Mouse (Mus musculus) erythroid progenitor cell, adult 5-6 weeks (primary cell): Measurements from ENCODE around the gene Cdca7l. TPM values are rescaled to one million over a fixed set of nuclear protein-coding genes. Genes with fewer than 3 reads are reported as not detected.
"Not testable (repeated sequence)": the region's sequence is repeated elsewhere in the genome, so short reads cannot be mapped to it uniquely, and the experiment has no call there.

ENCODE experiments used
- ATAC-seq: replicated peaks from 2 replicates; pipeline ENCODE4 v1.8.0; 2016; ENCODE audit warnings: moderate number of reproducible peaks, mild to moderate bottlenecking, moderate TSS enrichment, inconsistent platforms; ENCODE audit not compliant: poor library complexity, low FRiP score, severe bottlenecking
- total RNA-seq, 2 experiments: library from RNA; stranded (forward) in 1 of 2; stranded (reverse) in 1 of 2; fragments of 150-400 nt in 1 of 2; fragments of 186-747, 209-891 nt in 1 of 2; gene quantifications; 2 replicates each; pipeline versions ENCODE4 v1.2.3 to v1.2.4; 2015 to 2017; ENCODE audit warnings: low replicate concordance in 2 of 2

Gene Cdca7l
- total RNA-seq, 2 experiments from 2014 or later = 5.9 to 17.9 TPM

DNA sequence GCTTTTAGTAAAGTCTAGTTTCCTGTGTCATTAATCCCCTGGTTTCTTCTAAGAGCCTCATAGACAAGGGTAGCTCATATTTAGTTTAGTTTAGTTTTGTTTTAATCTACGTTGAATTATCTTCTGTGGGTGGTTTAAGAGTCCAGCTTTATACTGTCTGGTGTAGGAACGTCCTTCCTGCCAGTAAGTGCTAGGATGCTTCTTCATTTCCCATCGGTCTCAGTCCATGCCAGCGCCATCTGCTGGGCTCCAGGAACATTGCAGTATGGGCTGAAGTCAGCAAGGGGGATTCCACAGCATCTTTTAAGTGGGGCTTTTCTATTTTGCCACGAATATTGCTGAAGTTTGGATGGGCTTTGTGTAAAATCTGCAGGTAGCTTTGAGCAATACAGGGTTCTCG lies 49.2 kb downstream of the Cdca7l start:
- peak; percentile 68 for ATAC-seq

DNA sequence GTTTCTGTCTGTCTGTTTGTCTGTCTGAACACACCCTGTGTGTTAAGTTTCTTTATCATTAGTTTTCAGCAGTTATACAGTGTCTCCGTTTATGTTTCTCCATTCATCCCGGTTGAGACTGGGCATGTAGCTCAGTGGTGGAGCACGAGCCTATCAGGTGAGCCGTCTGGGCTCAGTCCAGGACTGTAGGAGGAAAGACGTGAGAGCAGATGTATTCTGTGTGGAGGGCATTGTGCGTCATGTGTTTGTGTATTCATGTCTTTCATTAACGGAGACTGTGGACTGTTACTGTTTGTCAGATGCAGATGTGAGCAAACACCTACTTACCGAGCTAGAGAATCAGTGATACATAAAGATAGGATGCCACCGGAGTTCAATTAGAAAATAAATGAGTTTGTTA lies 52.9 kb downstream of the Cdca7l start:
- ATAC-seq = no peak

DNA sequence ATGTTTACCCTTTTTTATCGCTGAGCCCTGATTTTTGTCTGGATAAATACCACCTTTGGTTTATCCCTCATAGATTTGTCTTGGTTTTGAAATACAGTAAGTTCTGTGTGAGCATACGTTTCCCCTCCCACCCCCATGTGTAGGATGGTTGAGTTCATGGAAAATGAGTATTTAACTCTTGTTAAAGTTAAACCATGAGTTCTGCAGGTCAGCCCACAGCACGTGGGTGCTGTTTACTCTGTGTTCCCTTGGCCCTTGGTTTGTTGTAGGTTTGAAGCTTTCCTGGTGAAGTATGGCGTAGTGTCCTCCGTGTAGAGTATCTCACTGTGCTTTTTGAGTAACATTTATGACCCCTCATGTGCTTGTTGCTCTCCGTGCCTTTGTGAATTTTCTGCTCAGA lies 53.8 kb downstream of the Cdca7l start:
- ATAC-seq = no peak

DNA sequence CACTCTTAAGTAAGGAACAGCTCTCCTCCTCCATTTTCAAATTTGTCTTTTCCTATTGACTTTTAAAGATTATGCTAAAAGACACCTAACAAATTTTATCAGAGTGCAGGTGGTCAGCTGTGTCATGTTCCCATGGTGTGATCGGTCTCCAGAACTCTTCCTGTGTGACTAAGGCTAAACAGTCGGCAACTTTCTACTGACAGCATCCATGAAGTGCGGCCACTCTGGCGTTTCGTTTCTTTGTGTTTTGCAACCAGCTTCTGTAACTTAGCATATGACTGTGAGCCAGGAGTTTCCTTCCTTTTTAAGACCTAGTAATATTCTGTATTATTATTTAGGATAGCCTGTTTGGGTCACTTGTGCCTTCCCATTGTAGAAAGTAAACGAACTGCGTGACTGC lies 56.8 kb downstream of the Cdca7l start:
- ATAC-seq = no peak

DNA sequence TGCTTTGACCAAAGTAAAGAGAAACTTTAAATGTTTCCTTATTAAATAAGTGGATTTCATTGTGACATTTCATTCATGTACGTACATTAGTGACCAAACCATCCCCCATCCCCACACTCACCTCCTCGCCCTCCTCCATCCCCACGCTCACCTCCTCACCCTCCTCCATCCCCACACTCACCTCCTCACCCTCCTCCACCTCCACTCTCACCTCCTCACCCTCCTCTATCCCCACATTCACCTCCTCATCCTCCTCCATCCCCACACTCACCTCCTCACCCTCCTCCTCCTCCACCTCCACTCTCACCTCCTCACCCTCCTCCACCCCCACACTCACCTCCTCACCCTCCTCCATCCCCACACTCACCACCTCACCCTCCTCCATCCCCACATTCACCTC lies 57.2 kb downstream of the Cdca7l start:
- no peak for ATAC-seq

DNA sequence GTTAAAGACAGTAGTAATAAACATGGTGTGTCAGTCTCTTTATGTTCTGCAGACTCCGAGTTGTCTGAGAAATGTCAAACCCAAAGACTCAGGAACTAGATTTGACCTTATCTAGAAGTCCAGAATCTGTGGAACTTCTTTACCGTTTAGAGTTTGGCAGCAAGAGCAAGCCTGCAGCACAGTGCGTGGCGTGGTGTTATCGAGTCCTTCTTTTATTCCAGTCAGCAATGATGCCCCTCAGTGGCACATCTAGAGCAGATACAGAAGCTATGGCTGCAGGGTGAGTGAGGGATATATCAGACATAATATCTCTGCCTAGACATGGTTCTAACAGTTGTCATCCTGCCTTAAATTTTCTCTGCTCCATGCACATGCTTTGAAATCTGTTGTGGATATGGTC lies 58.6 kb downstream of the Cdca7l start:
- no peak for ATAC-seq

DNA sequence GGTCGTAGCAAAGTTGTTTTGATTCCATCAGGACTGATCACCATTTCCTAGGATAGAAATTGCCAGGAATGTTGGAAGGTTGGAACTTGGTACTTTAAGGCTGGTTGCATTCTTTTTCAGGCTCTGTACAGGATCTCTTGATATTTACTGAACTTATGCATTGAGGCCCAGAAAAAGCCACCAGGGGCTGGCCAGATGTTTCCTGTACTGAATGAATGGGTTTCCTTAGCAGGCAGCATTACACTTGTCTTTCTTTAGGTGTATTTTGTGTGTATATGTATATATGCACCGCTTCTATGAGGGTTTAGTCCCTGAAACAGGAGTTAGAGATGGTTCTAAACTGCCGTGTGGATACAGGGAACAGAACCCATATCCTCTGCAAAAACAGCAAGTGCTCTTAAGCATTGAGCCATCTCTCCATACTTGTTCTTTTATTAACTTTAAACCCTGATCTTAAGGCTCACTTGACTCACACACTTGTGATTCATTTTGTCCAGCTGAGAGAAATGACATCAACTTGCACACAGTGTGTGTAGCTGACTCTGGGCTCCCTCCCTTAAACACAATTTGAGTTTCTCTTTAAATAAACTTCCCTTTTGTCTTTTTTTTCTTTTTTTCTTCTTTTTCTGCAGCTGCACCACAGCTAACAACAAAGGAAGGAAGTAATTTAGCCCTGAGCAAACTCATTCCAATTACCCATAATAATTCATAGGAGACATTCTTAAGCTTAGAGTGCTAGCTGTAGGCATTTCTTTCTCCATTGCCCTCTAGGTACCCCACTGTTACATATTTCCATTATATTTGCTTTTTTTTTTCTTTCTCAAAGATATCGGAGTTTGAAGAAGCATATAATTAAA lies 63.8 kb downstream of the Cdca7l start:
- ATAC-seq = no peak

DNA sequence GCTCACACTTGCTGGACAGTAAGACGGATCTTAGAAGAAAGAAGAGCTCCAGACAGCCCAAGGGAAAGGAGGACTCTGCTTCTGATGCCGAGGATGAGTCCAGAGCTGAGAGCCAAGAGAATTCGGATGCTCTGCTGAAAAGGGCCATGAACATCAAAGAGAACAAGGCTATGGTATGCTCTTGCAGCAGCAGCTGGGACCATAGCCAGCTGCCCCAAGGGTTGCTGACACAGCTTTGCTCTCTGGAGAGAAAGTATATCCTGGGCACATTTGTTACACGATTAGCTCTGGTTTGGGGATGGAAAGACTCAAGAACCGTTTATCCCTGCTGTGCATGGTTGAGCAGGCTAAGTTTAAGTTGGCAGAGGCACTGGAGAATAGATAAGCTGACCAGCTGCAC lies 68.2 kb downstream of the Cdca7l start:
- no peak for ATAC-seq

DNA sequence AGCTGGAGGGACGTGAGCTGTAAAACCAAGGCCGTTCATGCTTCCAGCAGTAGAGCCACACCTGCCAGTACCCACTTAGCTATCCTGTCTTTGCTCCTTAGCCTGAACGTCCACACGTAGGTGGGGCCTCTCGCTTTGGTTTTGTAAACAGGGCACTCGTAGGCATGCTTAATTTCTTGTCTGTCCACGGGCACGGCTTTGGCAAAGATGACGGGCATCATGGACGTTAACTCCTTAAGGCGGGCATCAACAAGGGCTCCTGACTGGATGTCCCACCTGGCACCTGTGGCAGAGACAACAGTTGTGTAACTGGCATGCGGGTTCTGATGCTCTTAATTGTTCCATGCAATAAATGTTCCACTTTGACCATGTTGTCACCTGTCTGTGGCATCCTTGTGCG lies 74.3 kb downstream of the Cdca7l start:
- no peak for ATAC-seq

DNA sequence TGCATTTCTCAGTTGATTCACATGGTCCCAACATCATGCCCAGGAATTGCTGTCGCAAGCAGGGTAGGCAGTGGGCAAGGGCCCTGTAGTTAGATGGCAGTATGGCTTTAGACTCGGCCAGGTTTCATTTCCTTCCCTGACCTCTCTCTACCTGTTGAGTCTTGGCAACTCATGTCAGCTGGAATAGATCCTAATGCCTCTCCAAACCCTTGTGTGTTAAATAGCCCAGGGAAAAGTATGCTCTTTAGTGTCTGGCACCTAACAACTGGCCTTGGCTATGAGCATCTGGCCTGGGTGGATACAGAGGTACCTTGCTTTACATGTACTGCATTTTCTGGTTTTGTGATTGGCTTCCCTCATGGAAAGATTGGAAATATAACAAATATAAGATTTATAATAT lies 80.5 kb downstream of the Cdca7l start:
- no peak for ATAC-seq

DNA sequence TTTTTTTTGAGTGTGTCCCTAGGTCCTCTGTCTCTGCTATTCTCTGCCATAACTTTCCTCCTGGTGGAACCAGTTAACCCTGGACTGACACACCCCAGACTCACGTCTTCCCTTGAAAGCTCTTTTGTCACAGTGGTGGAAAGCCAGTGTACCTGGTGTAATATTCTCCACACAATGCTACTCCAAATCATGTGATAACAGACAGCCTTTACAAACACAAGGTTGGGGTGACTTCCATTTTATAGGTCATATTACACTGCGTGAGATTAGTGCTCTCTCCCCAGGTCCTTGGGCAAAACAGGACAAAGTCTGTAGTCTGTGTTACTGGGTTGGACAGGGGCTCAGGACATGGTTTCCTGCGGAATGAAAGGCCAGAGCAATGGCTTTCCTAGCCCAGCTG lies 83.3 kb downstream of the Cdca7l start:
- ATAC-seq = no peak

DNA sequence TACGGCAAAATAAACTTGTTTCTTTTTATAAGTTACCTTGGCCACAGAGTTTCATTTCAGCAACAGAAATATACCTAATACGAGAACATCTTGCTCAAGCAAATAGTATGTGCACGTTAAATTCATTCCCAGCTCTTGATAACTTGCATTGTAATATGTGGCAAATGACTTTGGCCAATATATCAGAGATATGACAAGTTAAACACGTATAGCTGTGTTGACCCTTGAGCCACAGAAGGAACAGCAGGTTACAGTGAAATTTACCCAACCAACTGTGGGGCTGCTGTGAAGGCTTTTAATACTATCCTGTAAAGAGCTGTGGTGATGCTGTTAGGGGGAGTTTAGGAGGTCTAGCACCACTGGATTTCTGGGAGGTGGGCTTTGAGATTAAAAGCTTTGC lies 96.7 kb downstream of the Cdca7l start:
- ATAC-seq = not testable (repeated sequence)

DNA sequence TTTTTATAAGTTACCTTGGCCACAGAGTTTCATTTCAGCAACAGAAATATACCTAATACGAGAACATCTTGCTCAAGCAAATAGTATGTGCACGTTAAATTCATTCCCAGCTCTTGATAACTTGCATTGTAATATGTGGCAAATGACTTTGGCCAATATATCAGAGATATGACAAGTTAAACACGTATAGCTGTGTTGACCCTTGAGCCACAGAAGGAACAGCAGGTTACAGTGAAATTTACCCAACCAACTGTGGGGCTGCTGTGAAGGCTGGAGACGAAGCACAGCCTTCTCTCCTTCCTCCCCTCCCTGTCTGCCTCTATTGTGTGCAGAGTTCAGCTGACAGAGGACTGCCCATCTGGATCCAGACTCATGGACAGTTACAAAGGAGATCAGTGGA lies 97.3 kb downstream of the Cdca7l start:
- not testable (repeated sequence) for ATAC-seq

DNA sequence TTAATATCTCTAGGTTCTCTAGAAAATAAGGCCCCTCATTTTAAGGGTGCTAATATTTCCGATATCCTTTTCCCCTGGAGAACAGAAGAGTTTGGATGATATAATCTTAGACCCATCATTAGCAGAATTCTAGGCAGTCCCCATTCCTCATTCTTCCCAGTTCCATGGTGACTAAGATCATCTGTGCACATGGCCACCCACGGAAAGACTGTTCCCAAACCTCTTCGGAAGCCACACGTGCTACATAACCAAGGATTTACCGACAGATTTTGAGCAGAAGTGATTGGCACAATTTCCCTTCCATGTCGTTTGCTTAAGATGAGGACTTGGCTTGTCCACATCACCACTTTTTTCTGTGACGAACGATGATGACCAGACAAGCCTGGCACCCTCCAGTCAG lies 99.6 kb downstream of the Cdca7l start:
- no peak for ATAC-seq

DNA sequence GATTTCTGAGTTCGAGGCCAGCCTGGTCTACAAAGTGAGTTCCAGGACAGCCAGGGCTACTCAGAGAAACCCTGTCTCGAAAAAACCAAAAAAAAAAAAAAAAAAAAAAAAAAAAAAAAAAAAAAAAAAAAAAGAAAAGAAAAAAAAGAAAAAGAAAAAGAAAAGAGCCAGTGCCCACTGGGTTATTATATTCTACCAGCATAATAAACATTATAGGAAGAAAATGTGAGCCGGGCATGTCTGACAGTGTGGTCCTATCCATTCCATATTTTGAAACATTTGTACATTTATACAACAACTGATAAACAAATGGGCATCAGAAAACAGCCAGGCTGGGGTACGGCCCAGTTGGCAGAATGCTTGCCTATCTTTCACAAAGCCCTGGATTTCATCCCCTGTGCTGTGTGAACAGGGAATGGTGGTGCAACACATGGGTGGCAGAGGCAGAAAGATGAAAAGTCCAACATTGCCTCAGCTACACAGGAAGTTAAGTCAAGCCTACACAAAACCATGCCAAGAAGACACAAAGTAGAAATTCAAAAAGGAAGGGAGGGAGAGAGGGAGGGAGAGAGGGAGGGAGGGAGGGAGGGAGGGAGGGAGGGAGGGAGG lies 101.2 kb downstream of the Cdca7l start:
- ATAC-seq = not testable (repeated sequence)

DNA sequence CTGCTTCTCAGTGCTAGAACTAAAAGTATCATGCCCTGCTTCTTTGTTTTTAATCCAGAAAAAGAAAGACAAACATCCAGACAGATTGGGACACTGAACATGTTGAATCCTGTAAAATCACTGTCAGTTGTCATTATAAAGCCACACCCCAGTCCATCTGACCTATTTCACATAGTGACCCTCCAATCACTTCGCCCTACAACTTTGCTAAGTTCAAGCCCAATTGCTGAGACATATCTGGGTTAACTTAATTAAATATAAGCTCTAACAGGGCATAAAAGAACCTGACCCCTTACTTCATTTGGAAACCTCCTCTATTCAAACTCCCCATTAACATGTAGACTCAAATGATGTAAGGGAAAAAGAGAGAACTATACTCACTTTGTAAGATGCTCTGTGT lies 107.3 kb downstream of the Cdca7l start:
- ATAC-seq = no peak

DNA sequence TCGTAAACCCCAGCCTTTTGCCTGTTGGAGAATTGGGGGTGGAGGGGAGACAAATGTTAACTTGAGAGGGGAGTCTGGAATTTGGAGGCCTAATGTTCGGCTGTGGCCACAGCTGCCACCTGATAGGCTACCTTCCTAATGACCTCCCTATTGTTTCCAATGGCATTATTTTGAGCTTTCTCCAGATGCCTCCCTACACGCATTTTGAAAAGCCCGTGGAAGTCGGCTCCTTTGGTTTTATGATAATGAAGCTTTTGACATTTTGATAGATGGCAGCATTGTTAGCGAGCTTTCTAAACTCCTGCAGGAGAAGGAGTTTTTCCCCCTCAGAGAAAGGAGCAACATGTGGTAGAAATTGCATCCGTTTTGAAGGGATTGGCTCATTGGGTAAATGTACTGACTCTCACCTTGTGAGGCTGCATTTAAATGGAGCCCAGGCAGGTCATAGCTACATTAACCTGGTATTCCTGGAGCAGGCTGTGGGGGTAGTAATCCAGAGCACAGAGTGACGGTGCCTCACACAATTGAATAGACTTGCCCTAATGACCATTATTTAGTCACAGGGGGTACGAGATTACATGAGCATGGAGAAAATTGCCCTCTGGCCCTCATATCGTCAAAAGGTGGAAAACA lies 110.6 kb downstream of the Cdca7l start:
- ATAC-seq = no peak

DNA sequence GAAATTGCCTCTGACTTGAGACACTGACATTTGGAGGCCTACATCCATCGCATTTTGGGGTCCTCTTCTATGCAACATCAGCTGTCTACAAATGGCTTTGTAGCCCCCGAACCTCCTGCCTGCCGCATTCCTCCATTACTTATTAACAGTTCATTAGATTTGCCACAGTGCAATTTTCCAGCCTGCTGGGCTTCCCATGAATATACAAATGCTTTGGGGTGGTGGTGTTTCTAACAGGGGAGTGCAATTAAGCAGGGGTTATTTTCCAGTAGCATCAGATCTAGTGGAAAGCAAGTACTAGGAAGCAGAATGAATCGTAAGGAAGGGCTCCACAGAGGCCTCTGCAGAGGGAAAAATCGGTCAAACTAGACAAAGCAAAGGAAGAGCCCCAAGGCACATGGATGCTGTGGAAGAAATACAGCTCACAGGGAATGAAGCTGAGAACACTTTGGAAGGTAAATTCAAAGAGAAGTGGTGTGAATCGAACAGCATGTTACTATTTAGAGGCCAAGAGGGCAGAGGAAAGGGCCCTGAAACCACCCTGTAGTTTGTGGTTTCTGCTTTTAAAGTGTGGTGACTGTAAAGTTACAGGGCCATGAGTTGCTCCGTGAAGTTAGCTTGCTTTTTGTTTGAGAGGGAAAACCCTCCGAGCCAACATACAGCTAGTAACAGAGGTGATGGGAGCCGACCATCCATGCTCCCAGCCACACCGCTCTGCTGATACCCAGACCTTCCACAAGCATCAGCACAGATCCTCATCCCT lies 111.9 kb downstream of the Cdca7l start:
- ATAC-seq = no peak
